ENCODE assay signal across 9 mouse cellular contexts in genomic region chr13:56765284-56766032, GRCm38 (mm10). TPM values are rescaled to one million over a fixed set of nuclear protein-coding genes. Genes with fewer than 3 reads are reported as not detected.
DNase-seq lines count a peak whose midpoint lies in the region; ATAC-seq and TF ChIP-seq lines count a peak whose summit lies in the region.
"Had no signal": no experiment of that assay in that cellular context is flagged by ENCODE, and none has a peak within 500 bp of the region (broad histone marks: within the 10 kb centered on the region; RNA-seq: fewer than 3 reads in every experiment).

No protein-coding gene starts in this region.

- 0 out of 2 replicates have a peak, but pooled peaks cover 3% of the 10 kb centered on the region for H3K9me3 ChIP-seq in heart, embryonic 14.5 days (ENCODE audit: control insufficient read depth, low read length)
- no peaks in the 10 kb centered on the region for H3K9me3 ChIP-seq in E14TG2a.4 (ENCODE audit: low read length)
- H3K9me3 ChIP-seq in hindbrain, embryonic 11.5 days (ENCODE audit: control insufficient read depth, low read length), result no peaks in the 10 kb centered on the region
- H3K9me3 ChIP-seq in liver, postnatal 0 days (ENCODE audit: low read length), result no peaks in the 10 kb centered on the region

- H3K4me3 ChIP-seq in heart, embryonic 14.5 days (ENCODE audit: control insufficient read depth in 1 of 2, insufficient read depth in 1 of 2, low read depth in 1 of 2, low read length in 2 of 2), result peak overlapping the region; percentile 1 to 19; a peak in 3 of 4 replicates
- peak overlapping the region; percentile 39 for H3K4me3 ChIP-seq in E14TG2a.4 (replicated peaks; ENCODE audit: low read length)
- H3K4me3 ChIP-seq in hindbrain, embryonic 11.5 days (ENCODE audit: low read depth, low read length), result no peak overlapping the region
- no peak overlapping the region for H3K4me3 ChIP-seq in liver, postnatal 0 days (ENCODE audit: low read depth, low read length)

- H3K36me3 ChIP-seq in heart, embryonic 14.5 days (ENCODE audit: control insufficient read depth, insufficient read depth, low read length), result no peaks in the 10 kb centered on the region
- no peaks in the 10 kb centered on the region for H3K36me3 ChIP-seq in E14TG2a.4 (ENCODE audit: insufficient read depth, low read length)
- no peaks in the 10 kb centered on the region for H3K36me3 ChIP-seq in hindbrain, embryonic 11.5 days (ENCODE audit: control insufficient read depth, insufficient read depth, low read length)
- H3K36me3 ChIP-seq in liver, postnatal 0 days (replicated peaks; ENCODE audit: insufficient read depth, low read length), result no peaks in the 10 kb centered on the region

- ATAC-seq in heart, embryonic 14.5 days (ENCODE audit: insufficient number of reproducible peaks, insufficient read depth, low FRiP score, low read depth), result no peak
- ATAC-seq in hindbrain, embryonic 11.5 days (ENCODE audit: low FRiP score), result no peak
- ATAC-seq in liver, postnatal 0 days, result peak; percentile 68

- no peak for DNase-seq in heart, adult 8-10 months (ENCODE audit: low spot score)
- DNase-seq in hindbrain, embryonic 11.5 days (ENCODE audit: low spot score), result peak; percentile 25
- DNase-seq in liver, postnatal 0 days, result peak; percentile 28
- no peak for DNase-seq in adrenal gland, adult 2 months
- DNase-seq in frontal cortex, postnatal 36 days (ENCODE audit: low spot score in 2 of 2), result no peak
- no peak for DNase-seq in adrenal gland, postnatal 14 days
- DNase-seq: cerebellum, adult 9-11 months had no signal

- 26% methylated on average over 25 of the region's 25 CpGs for WGBS in heart, embryonic 14.5 days
- 55% methylated on average over 25 of the region's 25 CpGs for WGBS in hindbrain, embryonic 11.5 days
- WGBS in liver, postnatal 0 days (ENCODE audit: insufficient replicate concordance), result 27% methylated on average over 25 of the region's 25 CpGs

- H3K27ac ChIP-seq in heart, embryonic 14.5 days (replicated peaks in 1 of 2; ENCODE audit: control insufficient read depth in 1 of 2, insufficient read depth in 1 of 2, low read depth in 2 of 2, low read length in 2 of 2), result peak overlapping the region in 1 of 2 experiments; percentile 41; a peak in 1 of 4 replicates
- H3K27ac ChIP-seq in hindbrain, embryonic 11.5 days (ENCODE audit: low read depth, low read length), result no peak overlapping the region
- H3K27ac ChIP-seq in liver, postnatal 0 days (ENCODE audit: low read depth), result no peak overlapping the region

- TF ChIP-seq EP300 in liver, postnatal 0 days (IDR thresholded peaks at IDR 0.05; ENCODE audit: low read depth), result no peak

- peaks cover 18 to 28% of the 10 kb centered on the region in 2 experiments for H3K4me1 ChIP-seq in heart, embryonic 14.5 days (ENCODE audit: control insufficient read depth in 2 of 2, insufficient read depth in 2 of 2, low read length in 2 of 2)
- peaks cover 13% of the 10 kb centered on the region for H3K4me1 ChIP-seq in E14TG2a.4 (replicated peaks; ENCODE audit: low read depth, low read length)
- H3K4me1 ChIP-seq in hindbrain, embryonic 11.5 days (replicated peaks; ENCODE audit: control insufficient read depth, insufficient read depth, low read length), result 0 out of 2 replicates have a peak, but pooled peaks cover 11% of the 10 kb centered on the region
- 0 out of 2 replicates have a peak, but pooled peaks cover 3% of the 10 kb centered on the region for H3K4me1 ChIP-seq in liver, postnatal 0 days (ENCODE audit: insufficient read depth)

- peaks cover 10% of the 10 kb centered on the region for H3K27me3 ChIP-seq in heart, embryonic 14.5 days (ENCODE audit: control insufficient read depth, insufficient read depth, low read length)
- H3K27me3 ChIP-seq in E14TG2a.4 (ENCODE audit: insufficient read depth, low read length), result peaks cover 80% of the 10 kb centered on the region
- no peaks in the 10 kb centered on the region for H3K27me3 ChIP-seq in hindbrain, embryonic 11.5 days (ENCODE audit: control insufficient read depth, insufficient read depth, low read length)
- H3K27me3 ChIP-seq in liver, postnatal 0 days (ENCODE audit: insufficient read depth, low read length), result 0 out of 2 replicates have a peak, but pooled peaks cover 9% of the 10 kb centered on the region

- TF ChIP-seq CTCF in E14TG2a.4 (conservative IDR thresholded peaks at IDR 0.05; ENCODE audit: low read length), result no peak
- TF ChIP-seq CTCF in liver, postnatal 0 days (IDR thresholded peaks at IDR 0.05; ENCODE audit: low read depth), result no peak

- peak overlapping the region; percentile 46 for H3K9ac ChIP-seq in heart, embryonic 14.5 days (ENCODE audit: low read length)
- 0 out of 2 replicates have a peak overlapping the region, but pooled peaks have one; percentile 20 for H3K9ac ChIP-seq in hindbrain, embryonic 11.5 days (ENCODE audit: low read depth, low read length)
- no peak overlapping the region for H3K9ac ChIP-seq in liver, postnatal 0 days (replicated peaks)

- peak overlapping the region; percentile 62 for H3K4me2 ChIP-seq in heart, embryonic 14.5 days (ENCODE audit: low read length)
- no peak overlapping the region; the same call in 1 of the 2 replicates for H3K4me2 ChIP-seq in hindbrain, embryonic 11.5 days (replicated peaks; ENCODE audit: low read depth, low read length)
- peak overlapping the region; percentile 53 for H3K4me2 ChIP-seq in liver, postnatal 0 days (ENCODE audit: low read depth, low read length)

RNA-seq across cellular contexts. Expression of gene Gm45623, which starts 11.8 kb away (rescaled TPM):
- not detected in 2 replicates for polyA plus RNA-seq in heart, embryonic 14.5 days (2014; fragmentation: Nextera tagmentation; extraction: Ambion mirVana)
- total RNA-seq in heart, adult 8-10 months (2022), result not detected
- polyA plus RNA-seq in hindbrain, embryonic 11.5 days (2014; fragmentation: Nextera tagmentation; extraction: Ambion mirVana), result not detected in 2 replicates
- polyA plus RNA-seq in liver, postnatal 0 days (2015; fragmentation: Nextera tagmentation; extraction: Ambion mirVana), result not detected in 2 replicates
- not detected for total RNA-seq in adrenal gland, adult 2 months (2021)
- polyA plus RNA-seq in adrenal gland, adult 2 months (2012; rRNA removed), result not detected in 2 replicates
- not detected in 2 replicates for total RNA-seq in adrenal gland, postnatal 14 days (2021)

Comparison
In these comparisons a context has a peak if more than half of its experiments do, and no peak if none do; other contexts are left out.
1. H3K4me3 ChIP-seq: peak in heart, embryonic 14.5 days (2 of 2) and E14TG2a.4 (single experiment); none in hindbrain, embryonic 11.5 days (single experiment) and liver, postnatal 0 days (single experiment).
2. DNase-seq: peak in hindbrain, embryonic 11.5 days (single experiment) and liver, postnatal 0 days (single experiment); none in heart, adult 8-10 months (single experiment), adrenal gland, adult 2 months (single experiment), frontal cortex, postnatal 36 days (0 of 2) and adrenal gland, postnatal 14 days (single experiment).